Mouse (Mus musculus) v-Abl transformed pro-B cells (cell line): Measurements from ENCODE around the gene Zfp872.

ENCODE experiments used
- in situ Hi-C, 2 experiments: fragments of 400-800 bp; cut with MboI; formaldehyde crosslinking; loops; one replicate each; pipeline ENCODE4 v1.15.1; 2025; ENCODE audit not compliant: unreplicated experiment in 2 of 2

The Zfp872 gene

DNA sequence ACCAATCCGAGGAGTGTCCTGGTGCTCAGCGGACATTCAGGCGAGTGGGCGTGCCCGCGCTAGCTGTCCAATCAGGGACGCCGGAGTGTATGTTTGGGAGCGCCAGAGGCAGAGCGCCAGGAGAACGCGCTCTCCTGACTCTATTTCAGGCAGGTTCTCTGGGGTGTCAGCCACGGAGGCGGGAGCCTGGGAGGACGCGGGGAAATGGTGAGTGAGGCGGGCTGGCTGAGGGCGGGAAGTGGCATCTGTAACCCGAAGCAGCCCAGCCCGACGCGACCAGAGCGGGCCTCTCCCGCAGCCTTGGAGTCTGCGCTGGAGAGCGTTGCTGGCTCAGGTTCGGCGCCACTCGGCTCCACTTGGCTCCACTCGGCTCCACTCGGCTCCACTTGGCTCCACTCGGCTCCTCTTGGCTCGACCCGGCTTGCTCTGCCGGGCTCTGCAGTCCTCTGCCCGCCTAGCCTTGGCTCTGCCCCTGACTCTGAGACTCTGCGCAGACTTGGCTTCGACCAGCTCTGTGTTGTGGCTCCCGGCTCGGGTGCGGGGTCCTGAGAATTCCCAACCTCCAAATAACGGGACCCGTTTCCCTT is at the start of gene Zfp872:
Gene Zfp872 (plus strand): TSS at position 66 of the 587 bp plus-strand sequence.
- in situ Hi-C loops: no loop called here

DNA sequence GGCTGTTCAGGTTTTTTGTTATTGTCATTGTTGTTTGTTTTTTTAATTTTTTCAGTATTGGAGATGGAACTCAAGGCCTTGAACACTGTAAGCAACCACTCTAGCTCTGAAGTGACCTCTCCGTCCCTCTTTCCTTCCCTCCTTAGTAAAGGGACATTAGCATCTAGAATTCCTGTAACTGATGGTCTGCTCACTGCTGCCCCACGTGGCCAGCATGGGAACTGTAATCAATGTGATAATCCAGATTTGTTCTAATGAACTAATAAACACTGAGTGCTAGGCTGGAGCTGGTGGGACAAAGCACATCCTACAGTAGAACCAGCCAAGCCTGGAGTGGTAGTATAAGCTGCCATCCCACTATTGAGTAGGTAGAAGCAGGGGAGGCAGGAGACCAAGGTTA is 49.4 kb upstream of the Zfp872 start:
- in situ Hi-C loops: no loop called here

DNA sequence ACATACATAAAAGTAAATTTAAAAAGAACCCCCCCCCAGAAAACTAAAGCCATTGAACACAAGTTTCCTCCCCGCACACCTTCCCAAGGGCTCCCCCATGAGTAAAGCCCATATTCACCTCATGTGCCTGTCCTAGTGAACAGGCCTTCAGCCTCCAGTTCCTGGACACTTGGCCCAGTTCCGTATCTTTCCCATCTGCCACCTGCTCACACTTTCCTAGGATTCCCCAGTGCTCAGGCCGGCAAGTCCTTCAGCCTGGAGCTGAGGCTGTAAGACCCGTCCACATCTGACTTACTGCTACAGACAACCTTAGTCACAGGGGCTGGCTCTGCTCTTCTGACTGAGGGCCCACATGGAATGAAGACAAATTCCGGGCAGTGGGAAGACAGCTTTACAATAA is 48.1 kb upstream of the Zfp872 start:
- in situ Hi-C loops: loop anchor here (5.0 kb wide), 3 partner anchors 32 to 67 kb away; partner anchors contain the start of genes Cnn1 (in 1 of the 2), Gm49318 (in 1 of the 2) and Zfp653 (in 1 of the 2)

- in situ Hi-C loops: loop anchor here (5.0 kb wide), 3 partner anchors 36 to 71 kb away; partner anchors contain the start of genes Cnn1 (in 1 of the 2), Gm49318 (in 1 of the 2) and Zfp653 (in 1 of the 2)
Measured at GRCm38 (mm10) chr9:22143108-22144037, 44.5 kb upstream of the Zfp872 start.

DNA sequence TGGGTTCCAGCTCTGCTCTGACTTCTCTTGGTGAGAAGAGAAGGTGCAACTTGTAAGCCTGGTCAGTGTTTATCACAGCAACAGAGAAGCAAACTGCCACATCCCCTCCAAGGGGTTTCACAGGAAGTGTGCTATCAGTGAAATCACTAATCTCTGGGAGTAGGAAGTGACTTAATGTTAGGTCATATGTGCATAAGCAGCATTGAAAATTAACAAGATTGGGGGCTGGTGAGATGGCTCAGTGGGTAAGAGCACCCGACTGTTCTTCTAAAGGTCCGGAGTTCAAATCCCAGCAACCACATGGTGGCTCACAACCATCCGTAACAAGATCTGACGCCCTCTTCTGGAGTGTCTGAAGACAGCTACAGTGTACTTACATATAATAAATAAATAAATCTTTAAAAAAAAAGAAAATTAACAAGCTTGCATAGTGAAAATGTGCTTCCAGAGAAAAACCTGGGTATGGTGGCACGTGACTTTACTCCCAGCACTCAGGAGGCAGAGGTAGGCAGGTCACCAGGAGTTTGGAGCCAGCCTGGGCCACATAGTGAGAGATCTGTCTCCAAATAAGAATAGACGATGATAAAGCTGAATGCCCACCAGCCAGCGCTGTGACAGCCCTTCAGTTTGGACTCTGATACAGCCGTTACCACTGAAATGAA is 43.5 kb upstream of the Zfp872 start:
- in situ Hi-C loops: loop anchor here (5.0 kb wide), 3 partner anchors 37 to 72 kb away; partner anchors contain the start of genes Cnn1 (in 1 of the 2), Gm49318 (in 1 of the 2) and Zfp653 (in 1 of the 2)

- in situ Hi-C loops: loop anchor here (5.0 to 25.0 kb wide), 6 partner anchors 32 to 315 kb away; partner anchors contain the start of genes Angptl8 (in 2 of the 2) and Elof1 (in 1 of the 2)
Measured at GRCm38 (mm10) chr9:22149426-22150248, 38.3 kb upstream of the Zfp872 start.

- in situ Hi-C loops: loop anchor here (5.0 to 25.0 kb wide), 6 partner anchors 33 to 315 kb away; partner anchors contain the start of genes Angptl8 (in 2 of the 2) and Elof1 (in 1 of the 2)
Measured at GRCm38 (mm10) chr9:22150249-22150693, 37.6 kb upstream of the Zfp872 start.

GRCm38 (mm10) chr9:22150946-22151345 is 36.9 kb upstream of the Zfp872 start:
- in situ Hi-C loops: loop anchor here (5.0 to 25.0 kb wide), 6 partner anchors 34 to 316 kb away; partner anchors contain the start of genes Angptl8 (in 2 of the 2) and Elof1 (in 1 of the 2)

GRCm38 (mm10) chr9:22153810-22154209 is 34.1 kb upstream of the Zfp872 start:
- in situ Hi-C loops: loop anchor here (5.0 to 25.0 kb wide), 6 partner anchors 37 to 319 kb away; partner anchors contain the start of genes Angptl8 (in 2 of the 2) and Elof1 (in 1 of the 2)

- in situ Hi-C loops: loop anchor here (5.0 to 25.0 kb wide), 7 partner anchors 72 to 321 kb away; partner anchors contain the start of genes Angptl8 (in 2 of the 2) and Zfp809 (in 1 of the 2)
Measured at GRCm38 (mm10) chr9:22155614-22156013, 32.3 kb upstream of the Zfp872 start.

DNA sequence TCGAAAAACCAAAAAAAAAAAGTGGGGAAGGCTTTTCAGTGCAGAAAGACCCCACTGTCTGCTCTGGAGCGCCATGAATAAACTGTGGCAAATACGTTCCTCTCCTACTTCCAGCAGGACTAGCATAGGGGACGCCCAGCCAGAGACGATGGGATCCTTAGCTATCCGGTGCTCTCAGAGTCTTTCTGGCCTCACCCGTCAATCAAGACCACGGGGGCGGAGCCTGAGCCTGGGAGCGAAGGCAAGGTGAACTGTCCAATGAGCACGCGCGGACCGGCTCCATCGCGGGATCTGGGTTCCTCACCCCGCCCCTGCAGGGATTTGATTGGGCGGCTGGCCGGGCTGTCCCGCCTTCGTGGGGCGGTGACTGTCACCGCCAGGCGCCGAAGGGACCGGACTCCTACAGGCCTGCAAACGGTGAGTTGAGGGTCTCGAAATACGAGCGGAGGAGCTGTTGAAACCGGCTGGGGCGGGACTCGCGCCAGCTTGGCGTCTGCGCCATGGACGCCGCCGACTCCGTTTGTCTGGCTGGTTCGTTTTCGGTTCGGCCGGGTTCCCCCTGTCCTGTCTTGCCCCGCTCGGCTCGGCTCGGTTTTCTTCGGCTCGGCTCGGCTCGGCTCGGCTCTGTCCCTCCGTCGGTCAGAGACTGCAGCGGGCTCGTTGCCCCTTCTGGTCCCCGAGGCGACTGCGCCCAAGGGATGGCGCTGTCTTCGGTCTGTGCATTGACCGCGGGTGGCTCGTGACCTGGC is 31.2 kb upstream of the Zfp872 start, which contains the start of gene Pigyl:
Gene Pigyl (plus strand): TSS at position 350 of the 749 bp plus-strand sequence.
- in situ Hi-C loops: loop anchor here (5.0 to 25.0 kb wide), 7 partner anchors 71 to 322 kb away; partner anchors contain the start of genes Angptl8 (in 2 of the 2) and Zfp809 (in 1 of the 2)

GRCm38 (mm10) chr9:22157516-22158265 is 30.2 kb upstream of the Zfp872 start:
- in situ Hi-C loops: loop anchor here (5.0 to 25.0 kb wide), 7 partner anchors 70 to 323 kb away; partner anchors contain the start of genes Angptl8 (in 2 of the 2) and Zfp809 (in 1 of the 2)

DNA sequence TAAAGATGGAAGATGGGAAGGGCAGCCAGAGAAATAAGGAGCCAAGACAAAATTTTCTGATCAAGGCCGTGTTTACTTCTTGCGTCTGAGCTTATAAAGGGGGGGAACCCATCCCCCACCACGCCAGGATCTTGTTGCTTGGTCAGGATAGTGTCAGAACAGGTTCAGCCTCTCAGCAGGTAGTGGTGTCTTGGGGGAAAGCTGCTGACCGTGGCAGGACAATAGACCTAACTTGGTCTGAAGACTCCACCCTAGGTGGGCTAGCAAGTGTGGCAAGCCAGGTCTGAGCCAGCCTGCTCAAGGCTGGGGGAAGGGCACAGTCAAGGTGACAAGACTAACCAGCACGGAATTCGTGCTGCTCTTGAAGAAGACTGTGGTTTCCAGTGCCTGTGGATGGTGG is 26.6 kb upstream of the Zfp872 start:
- in situ Hi-C loops: loop anchor here (5.0 to 25.0 kb wide), 2 partner anchors 51 to 324 kb away; partner anchors contain the start of gene Angptl8 (in 1 of the 2)

- in situ Hi-C loops: loop anchor here (5.0 to 25.0 kb wide), 2 partner anchors 50 to 325 kb away; partner anchors contain the start of gene Angptl8 (in 1 of the 2)
Measured at GRCm38 (mm10) chr9:22162305-22162704, 25.6 kb upstream of the Zfp872 start.

- in situ Hi-C loops: loop anchor here (5.0 to 25.0 kb wide), 2 partner anchors 49 to 326 kb away; partner anchors contain the start of gene Angptl8 (in 1 of the 2)
Measured at GRCm38 (mm10) chr9:22162912-22163311, 25.0 kb upstream of the Zfp872 start.

- in situ Hi-C loops: loop anchor here (5.0 to 25.0 kb wide), 2 partner anchors 47 to 328 kb away; partner anchors contain the start of gene Angptl8 (in 1 of the 2)
Measured at GRCm38 (mm10) chr9:22164711-22165668, 22.9 kb upstream of the Zfp872 start.
